Mouse (Mus musculus) MEL (cell line): ENCODE measurements around the gene Olfr639. TPM values are rescaled to one million over a fixed set of nuclear protein-coding genes. Genes with fewer than 3 reads are reported as not detected.

Experiments used
- DNase-seq: peaks from one replicate; pipeline ENCODE4 v3.0.0; 2011; ENCODE audit warnings: low read depth, low spot score
- H3K27ac ChIP-seq: 2 replicates; pipeline ENCODE4 v1.5.1; 2012; ENCODE audit warnings: low read depth, mild to moderate bottlenecking, control low read depth, low read length, moderate library complexity; ENCODE audit not compliant: control insufficient read depth
- H3K27me3 ChIP-seq, 2 experiments: fragments of 150-350 bp in 1 of 2; sonication (generic) in 1 of 2; 2 replicates each; pipeline ENCODE4 v1.6.1; 2012; ENCODE audit warnings: low read length in 2 of 2, mild to moderate bottlenecking in 2 of 2, improper control_type of control experiment in 1 of 2, moderate library complexity in 1 of 2; ENCODE audit not compliant: insufficient read depth in 2 of 2, control insufficient read depth in 1 of 2
- H3K36me3 ChIP-seq, 2 experiments: 2 replicates each; pipeline ENCODE4 v1.6.1; 2012 to 2014; ENCODE audit warnings: low read length in 2 of 2, improper control_type of control experiment in 1 of 2, inconsistent platforms in 1 of 2, mild to moderate bottlenecking in 1 of 2; ENCODE audit not compliant: insufficient read depth in 2 of 2, control insufficient read depth in 1 of 2
- H3K4me1 ChIP-seq, 2 experiments: fragments of 150-350 bp in 1 of 2; sonication (generic) in 1 of 2; 2 replicates each; pipeline ENCODE4 v1.6.1; 2012; ENCODE audit warnings: low read length in 2 of 2, improper control_type of control experiment in 1 of 2, mild to moderate bottlenecking in 1 of 2; ENCODE audit not compliant: insufficient read depth in 2 of 2, control insufficient read depth in 1 of 2
- H3K4me3 ChIP-seq, 2 experiments: fragments of 150-350 bp in 1 of 2; sonication (generic) in 1 of 2; 2 replicates each; pipeline ENCODE4 v1.5.1; 2012; ENCODE audit warnings: low read depth in 2 of 2, low read length in 2 of 2, mild to moderate bottlenecking in 2 of 2, moderate library complexity in 2 of 2, control low read depth in 1 of 2, improper control_type of control experiment in 1 of 2; ENCODE audit not compliant: control insufficient read depth in 1 of 2, insufficient read depth in 1 of 2
- H3K79me2 ChIP-seq: 2 replicates; pipeline ENCODE4 v1.6.1; 2012; ENCODE audit warnings: mild to moderate bottlenecking, low read length, moderate library complexity; ENCODE audit not compliant: control insufficient read depth, poor library complexity, insufficient read depth
- H3K9ac ChIP-seq: 2 replicates; pipeline ENCODE4 v1.6.1; 2012; ENCODE audit warnings: low read depth, mild to moderate bottlenecking, control low read depth, low read length, moderate library complexity; ENCODE audit not compliant: control insufficient read depth, poor library complexity, severe bottlenecking
- H3K9me3 ChIP-seq: fragments of 150-350 bp; sonication (generic); replicated peaks from 2 replicates; pipeline ENCODE4 v1.6.1; 2012; ENCODE audit warnings: mild to moderate bottlenecking, low read length, improper control_type of control experiment, moderate library complexity; ENCODE audit not compliant: insufficient read depth
- CHD1 ChIP-seq: IDR thresholded peaks from 2 replicates; pipeline ENCODE4 v1.6.1; 2012; ENCODE audit warnings: low read depth, mild to moderate bottlenecking, inconsistent platforms, low read length, improper control_type of control experiment
- CHD2 ChIP-seq: IDR thresholded peaks from 2 replicates; pipeline ENCODE4 v1.6.1; 2011; ENCODE audit warnings: low read length, improper control_type of control experiment
- E2F4 ChIP-seq: IDR thresholded peaks from 2 replicates; pipeline ENCODE4 v1.6.1; 2011; ENCODE audit warnings: low read depth, low read length, improper control_type of control experiment, borderline replicate concordance
- EP300 ChIP-seq, 2 experiments: IDR thresholded peaks; 2 replicates each; pipeline ENCODE4 v1.6.1; 2011; ENCODE audit warnings: improper control_type of control experiment in 2 of 2, low read length in 2 of 2, low read depth in 1 of 2, mild to moderate bottlenecking in 1 of 2
- GABPA ChIP-seq: IDR thresholded peaks from 2 replicates; pipeline ENCODE4 v1.6.1; 2012; ENCODE audit warnings: low read depth, mild to moderate bottlenecking, inconsistent platforms, low read length, improper control_type of control experiment, moderate library complexity
- GATA1 ChIP-seq: IDR thresholded peaks from 2 replicates; pipeline ENCODE4 v1.6.1; 2011; ENCODE audit warnings: low read depth, low read length, improper control_type of control experiment
- HCFC1 ChIP-seq: IDR thresholded peaks from 2 replicates; pipeline ENCODE4 v1.6.1; 2012; ENCODE audit warnings: low read depth, mild to moderate bottlenecking, inconsistent platforms, low read length, improper control_type of control experiment, moderate library complexity
- JUND ChIP-seq: IDR thresholded peaks from 2 replicates; pipeline ENCODE4 v1.6.1; 2011; ENCODE audit warnings: low read depth, mild to moderate bottlenecking, improper control_type of control experiment, low read length
- KAT2A ChIP-seq: conservative IDR thresholded peaks from 2 replicates; pipeline ENCODE4 v1.6.1; 2012; ENCODE audit warnings: low read depth, low read length, improper control_type of control experiment, inconsistent platforms
- MEF2A ChIP-seq: IDR thresholded peaks from 2 replicates; pipeline ENCODE4 v1.6.1; 2014; ENCODE audit warnings: low read depth, mild to moderate bottlenecking, inconsistent platforms, low read length, improper control_type of control experiment; ENCODE audit not compliant: poor library complexity, insufficient replicate concordance, severe bottlenecking; ENCODE audit errors: extremely low read depth
- MYB ChIP-seq: IDR thresholded peaks from 2 replicates; pipeline ENCODE4 v1.6.1; 2011; ENCODE audit warnings: mild to moderate bottlenecking, low read depth, low read length, improper control_type of control experiment
- MYC ChIP-seq: IDR thresholded peaks from 2 replicates; pipeline ENCODE4 v1.6.1; 2011; ENCODE audit warnings: low read depth, mild to moderate bottlenecking, low read length, improper control_type of control experiment, moderate library complexity
- POLR2A ChIP-seq, 2 experiments: IDR thresholded peaks; 2 replicates each; pipeline ENCODE4 v1.6.1; 2011 to 2012; ENCODE audit warnings: low read length in 2 of 2, mild to moderate bottlenecking in 2 of 2, control low read depth in 1 of 2, improper control_type of control experiment in 1 of 2, low read depth in 1 of 2, moderate library complexity in 1 of 2; ENCODE audit not compliant: control insufficient read depth in 1 of 2, insufficient read depth in 1 of 2, poor library complexity in 1 of 2
- RAD21 ChIP-seq: IDR thresholded peaks from 2 replicates; pipeline ENCODE4 v1.6.1; 2011; ENCODE audit warnings: mild to moderate bottlenecking, low read depth, low read length, improper control_type of control experiment
- RCOR1 ChIP-seq: IDR thresholded peaks from 2 replicates; pipeline ENCODE4 v1.6.1; 2012; ENCODE audit warnings: low read depth, mild to moderate bottlenecking, inconsistent platforms, low read length, improper control_type of control experiment
- TAL1 ChIP-seq: IDR thresholded peaks from 2 replicates; pipeline ENCODE4 v1.6.1; 2012; ENCODE audit warnings: mild to moderate bottlenecking, inconsistent platforms, low read length, moderate library complexity, mixed read lengths
- TBP ChIP-seq: IDR thresholded peaks from 2 replicates; pipeline ENCODE4 v1.8.0; 2011; ENCODE audit warnings: low read depth, low read length, improper control_type of control experiment
- UBTF ChIP-seq: IDR thresholded peaks from 2 replicates; pipeline ENCODE4 v1.6.1; 2012; ENCODE audit warnings: low read depth, mild to moderate bottlenecking, inconsistent platforms, low read length, improper control_type of control experiment, moderate library complexity, borderline replicate concordance; ENCODE audit not compliant: insufficient read depth
- USF2 ChIP-seq, 2 experiments: IDR thresholded peaks; 2 replicates each; pipeline ENCODE4 v1.6.1; 2011 to 2012; ENCODE audit warnings: improper control_type of control experiment in 2 of 2, low read length in 2 of 2, borderline replicate concordance in 1 of 2, inconsistent platforms in 1 of 2, low read depth in 1 of 2, mild to moderate bottlenecking in 1 of 2; ENCODE audit not compliant: insufficient read depth in 1 of 2
- ZC3H11A ChIP-seq: IDR thresholded peaks from 2 replicates; pipeline ENCODE4 v1.6.1; 2012; ENCODE audit warnings: low read depth, mild to moderate bottlenecking, inconsistent platforms, low read length, improper control_type of control experiment
- ZKSCAN1 ChIP-seq: IDR thresholded peaks from 2 replicates; pipeline ENCODE4 v1.6.1; 2012; ENCODE audit warnings: low read depth, mild to moderate bottlenecking, inconsistent platforms, low read length, improper control_type of control experiment, moderate library complexity
- ZMIZ1 ChIP-seq: IDR thresholded peaks from 2 replicates; pipeline ENCODE4 v1.6.1; 2012; ENCODE audit warnings: low read depth, mild to moderate bottlenecking, inconsistent platforms, low read length, improper control_type of control experiment, moderate library complexity
- polyA plus RNA-seq, 2 experiments: library from polyadenylated mRNA; stranded (reverse) in 1 of 2; unstranded in 1 of 2; fragments of >175 nt in 1 of 2; fragments of >200 nt in 1 of 2; gene quantifications; 2 replicates each; pipeline versions ENCODE4 v1.2.1 to v1.2.4; 2012; ENCODE audit warnings: low replicate concordance in 2 of 2, low read depth in 1 of 2; ENCODE audit not compliant: insufficient read length in 2 of 2, insufficient read depth in 1 of 2, missing spikeins in 1 of 2
- total RNA-seq: library from RNA; depleted of rRNA; stranded (reverse); fragments of 300-350 nt; gene quantifications from 2 replicates; pipeline ENCODE4 v1.2.3, GENCODE M21; 2012

The Olfr639 gene
- total and polyA plus RNA-seq, 3 experiments = 0.03 TPM; not detected in 2

GRCm38 (mm10) chr7:104018953-104019352 is 1.9 kb upstream of the Olfr639 start:
- Histone ChIP-seq H3K79me2 (no peaks in the 10 kb centered on the region), H3K27me3 (no peaks in the 10 kb centered on the region), H3K4me1 (no peaks in the 10 kb centered on the region), H3K9me3 (no peaks in the 10 kb centered on the region), H3K4me3 (no peak overlapping the region), H3K27ac (no peak overlapping the region), H3K36me3 (no peaks in the 10 kb centered on the region), H3K9ac (no peak overlapping the region)
- no peak for TF ChIP-seq TBP
- no peak for TF ChIP-seq HCFC1
- no peak for TF ChIP-seq GABPA
- no peak for TF ChIP-seq CHD2
- no peak for TF ChIP-seq EP300 (IDR thresholded peaks at IDR 0.05; ENCODE audit: low read depth in 1 of 2, low read length in 2 of 2)
- no peak for TF ChIP-seq USF2 (IDR thresholded peaks at IDR 0.05; ENCODE audit: borderline replicate concordance in 1 of 2, insufficient read depth in 1 of 2, low read depth in 1 of 2, low read length in 2 of 2)
- no peak for TF ChIP-seq MYB
- no peak for DNase-seq

GRCm38 (mm10) chr7:103999124-103999523 is 18.0 kb downstream of the Olfr639 start:
- TF ChIP-seq POLR2A (IDR thresholded peaks at IDR 0.05; ENCODE audit: control insufficient read depth in 1 of 2, insufficient read depth in 1 of 2, low read depth in 1 of 2, low read length in 2 of 2, poor library complexity in 1 of 2) (no peak), RAD21 (no peak), ZMIZ1 (no peak), JUND (no peak), USF2 (IDR thresholded peaks at IDR 0.05; ENCODE audit: borderline replicate concordance in 1 of 2, insufficient read depth in 1 of 2, low read depth in 1 of 2, low read length in 2 of 2) (no peak), TAL1 (no peak), HCFC1 (no peak), MYC (no peak), ZC3H11A (no peak), GATA1 (no peak), E2F4 (no peak), TBP (no peak), GABPA (no peak), MEF2A (no peak), RCOR1 (no peak), CHD1 (no peak), UBTF (no peak), KAT2A (no peak), MYB (no peak), ZKSCAN1 (no peak)

More at GRCm38 (mm10) chr7:103999124-103999523, 18.0 kb downstream of the Olfr639 start:
- no peaks in the 10 kb centered on the region for H3K79me2 ChIP-seq
- no peaks in the 10 kb centered on the region for H3K36me3 ChIP-seq
- no peak for DNase-seq
- no peaks in the 10 kb centered on the region for H3K9me3 ChIP-seq
- H3K4me1 ChIP-seq = no peaks in the 10 kb centered on the region
- H3K27ac ChIP-seq = no peak overlapping the region
- no peak overlapping the region for H3K4me3 ChIP-seq
- H3K27me3 ChIP-seq = no peaks in the 10 kb centered on the region
- no peak overlapping the region for H3K9ac ChIP-seq
